Mouse (Mus musculus): ENCODE data around the gene Klhl6. TPM values are rescaled to one million over a fixed set of nuclear protein-coding genes. Genes with fewer than 3 reads are reported as not detected.

The Klhl6 gene
- polyA plus RNA-seq (2014; fragmentation: Illumina TruSeq; extraction: RNeasy Lipid Tissue Mini Kit (QIAGEN cat#74804); ENCODE audit: low read depth, low replicate concordance): 5.2 TPM

DNA sequence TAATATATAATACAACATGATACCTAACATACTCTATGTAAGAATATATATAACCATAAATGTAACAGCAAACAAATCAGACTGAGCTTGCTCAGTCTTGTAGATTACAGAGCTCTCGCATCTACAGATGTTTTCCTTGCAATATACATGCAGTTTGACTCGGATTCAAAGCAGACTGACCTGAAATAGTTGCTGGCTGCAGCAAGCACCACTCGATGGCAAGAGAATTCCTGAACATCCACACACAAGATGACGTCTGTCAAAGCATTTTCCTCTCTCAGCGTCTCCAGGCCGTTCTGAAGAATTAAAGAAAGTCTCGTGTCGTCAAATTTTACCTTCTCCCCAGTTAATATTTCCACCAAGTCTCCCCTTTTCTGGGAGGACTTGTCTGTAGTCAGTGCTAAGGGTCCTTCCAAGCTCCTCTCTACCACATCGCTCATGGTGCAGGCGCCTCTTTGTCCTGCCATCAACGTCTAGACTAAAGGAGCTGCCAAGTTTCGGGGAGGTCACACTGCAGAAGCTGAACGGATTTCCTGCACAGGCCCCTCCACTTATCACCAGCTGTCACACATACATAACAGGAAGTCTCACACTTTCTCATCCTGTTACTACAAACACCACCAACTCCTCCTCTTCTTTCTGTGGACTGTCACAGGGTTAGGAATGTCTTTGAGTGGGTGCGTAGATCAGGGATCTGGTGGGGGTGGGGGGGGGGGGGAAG, at the start of gene Klhl6:
Gene Klhl6 (minus strand): TSS at position 501 of the 721 bp plus-strand sequence.

Other genes with a start within 250 kb of the Klhl6 start
- gene B3gnt5, start 222.8 kb downstream of the Klhl6 start, polyA plus RNA-seq (2014; fragmentation: Illumina TruSeq; extraction: RNeasy Lipid Tissue Mini Kit (QIAGEN cat#74804); ENCODE audit: low read depth, low replicate concordance): 0.69 TPM
- 85.8 TPM for gene Klhl24, start 114.5 kb upstream of the Klhl6 start, polyA plus RNA-seq (2014; fragmentation: Illumina TruSeq; extraction: RNeasy Lipid Tissue Mini Kit (QIAGEN cat#74804); ENCODE audit: low read depth, low replicate concordance)
- 13.2 TPM for gene Yeats2, start 158.0 kb upstream of the Klhl6 start, polyA plus RNA-seq (2014; fragmentation: Illumina TruSeq; extraction: RNeasy Lipid Tissue Mini Kit (QIAGEN cat#74804); ENCODE audit: low read depth, low replicate concordance)